Mouse (Mus musculus) neural tube, embryonic 12.5 days (tissue): ENCODE results near the gene Lasp1. TPM values are rescaled to one million over a fixed set of nuclear protein-coding genes. Genes with fewer than 3 reads are reported as not detected.

Experiments
- ATAC-seq: fragments of 200-750 bp; cut with Nextera tagmentation; 2 replicates; pipeline ENCODE4 v1.8.0; 2017; ENCODE audit warnings: low read depth, mild to moderate bottlenecking, moderate TSS enrichment, moderate library complexity; ENCODE audit not compliant: low FRiP score
- H3K27ac ChIP-seq: fragments of 300-500 bp; sonication (generic); 2 replicates; pipeline ENCODE4 v1.5.1; 2016
- H3K27me3 ChIP-seq: fragments of 300-500 bp; sonication (generic); replicated peaks from 2 replicates; pipeline ENCODE4 v1.6.1; 2016; ENCODE audit warnings: mild to moderate bottlenecking
- H3K36me3 ChIP-seq: fragments of 300-500 bp; sonication (generic); 2 replicates; pipeline ENCODE4 v1.6.1; 2016; ENCODE audit warnings: mild to moderate bottlenecking
- H3K4me1 ChIP-seq: fragments of 300-500 bp; sonication (generic); 2 replicates; pipeline ENCODE4 v1.6.1; 2016
- H3K4me2 ChIP-seq: fragments of 300-500 bp; sonication (generic); replicated peaks from 2 replicates; pipeline ENCODE4 v1.6.1; 2016; ENCODE audit warnings: mild to moderate bottlenecking
- H3K4me3 ChIP-seq: fragments of 300-500 bp; sonication (generic); 2 replicates; pipeline ENCODE4 v1.5.1; 2016
- H3K9ac ChIP-seq: fragments of 300-500 bp; sonication (generic); 2 replicates; pipeline ENCODE4 v1.6.1; 2016; ENCODE audit warnings: mild to moderate bottlenecking
- H3K9me3 ChIP-seq: fragments of 300-500 bp; sonication (generic); 2 replicates; pipeline ENCODE4 v1.6.1; 2016; ENCODE audit warnings: mild to moderate bottlenecking
- WGBS: fragments of 180-500 bp; shearing (Covaris S2); methylation state at CpG from one replicate; pipeline ENCODE4 v1.1.7; 2016; 5-methylcytosine and 5-hydroxymethylcytosine counted together
- polyA plus RNA-seq: library from polyadenylated mRNA; unstranded; fragments of >200 nt; fragmentation: Nextera tagmentation; extraction: Ambion mirVana; gene quantifications from 2 replicates; pipeline ENCODE4 v1.2.1, GENCODE M21; 2016

Gene Lasp1
- 103 and 105 TPM in 2 replicates for polyA plus RNA-seq

DNA sequence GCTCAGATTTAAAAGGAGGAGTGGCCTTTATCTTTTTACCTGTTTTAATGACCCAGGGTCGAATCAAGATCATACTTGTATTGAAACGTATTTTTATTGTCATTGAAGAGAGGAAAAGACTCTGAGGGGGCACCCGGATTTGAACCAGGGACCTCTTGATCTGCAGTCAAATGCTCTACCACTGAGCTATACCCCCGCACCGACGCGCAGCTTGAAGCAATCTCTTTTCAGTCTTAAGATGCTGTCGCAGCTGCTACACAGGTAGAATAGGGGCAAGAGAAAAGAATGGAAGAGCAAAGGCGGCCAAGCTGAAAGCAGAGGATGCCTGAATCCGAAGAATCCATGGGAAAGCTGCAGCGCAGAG lies at the start of gene Lasp1:
TSS of gene Lasp1 (plus strand) at position 219 of the 364 bp plus-strand sequence.
- H3K9me3 ChIP-seq: no peaks in the 10 kb centered on the region
- ATAC-seq: peak; percentile 75
- peaks cover 24% of the 10 kb centered on the region for H3K4me1 ChIP-seq
- no peaks in the 10 kb centered on the region for H3K27me3 ChIP-seq
- peak within 1 kb of the TSS; percentile 84 for H3K4me2 ChIP-seq
- H3K36me3 ChIP-seq: no peaks in the 10 kb centered on the region
- peak within 1 kb of the TSS; percentile 88 for H3K27ac ChIP-seq
- 0% methylated on average over 11 of the region's 11 CpGs for WGBS
- H3K4me3 ChIP-seq: peak within 1 kb of the TSS; percentile 81
- peak within 1 kb of the TSS; percentile 81 for H3K9ac ChIP-seq

DNA sequence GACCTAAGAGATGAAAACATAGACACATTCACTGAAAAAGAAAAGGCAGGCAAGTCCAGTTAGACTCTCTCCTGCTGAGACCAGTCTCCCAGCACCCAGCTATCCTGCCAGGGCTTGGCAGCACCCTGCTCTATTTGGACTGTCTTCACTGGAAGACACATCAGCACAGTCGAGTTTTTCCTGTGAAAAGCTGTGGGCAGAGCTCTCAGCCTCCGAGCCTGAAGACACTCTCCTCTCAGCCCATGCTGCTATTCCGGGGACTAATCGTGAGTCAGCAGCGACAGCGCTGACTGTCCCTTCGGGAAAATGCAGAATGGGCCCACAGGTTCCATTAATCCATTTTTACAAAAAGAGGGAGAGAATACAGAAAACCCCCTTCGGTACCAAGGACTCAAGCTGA lies 45.5 kb upstream of the Lasp1 start:
- no peak overlapping the region for H3K4me2 ChIP-seq
- H3K4me1 ChIP-seq: no peaks in the 10 kb centered on the region
- no peak overlapping the region for H3K27ac ChIP-seq
- 93% methylated on average over 8 of the region's 8 CpGs for WGBS
- H3K9me3 ChIP-seq: no peaks in the 10 kb centered on the region
- H3K27me3 ChIP-seq: no peaks in the 10 kb centered on the region
- peaks cover 87% of the 10 kb centered on the region for H3K36me3 ChIP-seq
- no peak for ATAC-seq
- no peak overlapping the region for H3K9ac ChIP-seq
- no peak overlapping the region for H3K4me3 ChIP-seq

DNA sequence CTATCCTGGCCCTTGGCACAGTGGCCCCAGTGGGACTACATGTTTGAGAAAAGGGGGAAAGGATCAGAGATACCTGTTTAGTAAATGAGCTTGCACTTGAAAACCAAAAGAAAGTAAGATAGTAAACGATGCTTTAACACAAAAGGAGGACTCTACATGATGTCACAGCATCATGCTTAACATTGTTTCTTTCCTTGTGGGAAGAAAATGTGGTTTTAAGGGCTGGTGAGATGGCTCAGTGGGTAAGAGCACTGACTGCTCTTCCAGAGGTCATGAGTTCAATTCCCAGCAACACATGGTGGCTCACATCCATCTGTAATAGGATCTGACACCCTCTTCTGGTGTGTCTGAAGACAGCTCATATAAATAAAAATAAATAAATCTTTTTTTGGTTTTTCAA lies 40.7 kb upstream of the Lasp1 start:
- Histone ChIP-seq H3K4me2 (no peak overlapping the region), H3K9me3 (no peaks in the 10 kb centered on the region), H3K9ac (no peak overlapping the region), H3K36me3 (peaks cover 80% of the 10 kb centered on the region), H3K27ac (no peak overlapping the region), H3K4me1 (no peaks in the 10 kb centered on the region), H3K27me3 (no peaks in the 10 kb centered on the region), H3K4me3 (no peak overlapping the region)
- no peak for ATAC-seq
- WGBS: 98% methylated on average over 1 of the region's 1 CpGs

DNA sequence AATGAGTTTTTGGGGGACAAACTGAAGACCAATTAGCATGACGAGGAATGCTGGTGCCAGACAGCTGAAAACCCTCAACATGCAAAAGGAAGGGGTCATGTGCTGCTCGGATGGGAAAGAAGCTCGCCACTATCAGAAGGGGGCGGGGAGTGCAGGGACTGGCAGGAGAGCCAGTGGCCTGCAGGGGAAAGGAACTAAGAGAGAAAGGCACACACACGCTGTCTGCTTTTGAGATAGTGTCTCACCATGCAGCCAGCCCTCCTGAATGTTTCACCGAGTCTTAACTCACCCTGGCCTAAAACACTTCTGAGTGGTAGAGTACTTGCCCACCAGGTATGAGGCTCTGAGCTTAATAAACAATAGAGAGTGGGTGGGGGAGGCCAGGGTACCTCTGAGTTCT lies 39.9 kb upstream of the Lasp1 start:
- Histone ChIP-seq H3K36me3 (peaks cover 77% of the 10 kb centered on the region), H3K4me3 (no peak overlapping the region), H3K27ac (no peak overlapping the region), H3K4me2 (no peak overlapping the region), H3K27me3 (no peaks in the 10 kb centered on the region), H3K9me3 (no peaks in the 10 kb centered on the region), H3K4me1 (no peaks in the 10 kb centered on the region), H3K9ac (no peak overlapping the region)
- ATAC-seq: no peak
- WGBS: 86% methylated on average over 6 of the region's 6 CpGs

DNA sequence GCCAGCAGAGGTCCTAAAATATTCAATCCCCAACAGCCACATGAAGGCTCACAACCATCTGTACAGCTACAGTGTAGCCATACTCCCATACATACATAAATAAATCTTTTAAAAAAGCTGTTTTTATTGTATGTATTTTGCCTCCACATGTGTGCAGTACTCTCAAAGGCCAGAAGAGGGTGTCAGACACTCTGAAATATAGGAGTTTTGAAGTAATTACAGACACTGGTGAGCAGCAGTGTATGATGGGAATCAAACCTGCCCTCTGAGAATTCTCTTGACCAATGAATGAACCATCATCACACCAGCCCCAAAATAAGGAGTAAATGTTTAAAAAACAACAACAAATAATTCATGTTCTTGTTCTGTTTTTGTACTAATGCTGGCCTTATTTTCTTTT lies 37.2 kb upstream of the Lasp1 start:
- no peak for ATAC-seq
- no peak overlapping the region for H3K9ac ChIP-seq
- no peaks in the 10 kb centered on the region for H3K9me3 ChIP-seq
- no peak overlapping the region for H3K4me2 ChIP-seq
- 0 out of 2 replicates have a peak, but pooled peaks cover 13% of the 10 kb centered on the region for H3K4me1 ChIP-seq
- H3K27ac ChIP-seq: no peak overlapping the region
- no peaks in the 10 kb centered on the region for H3K27me3 ChIP-seq
- H3K4me3 ChIP-seq: no peak overlapping the region
- H3K36me3 ChIP-seq: peaks cover 57% of the 10 kb centered on the region

DNA sequence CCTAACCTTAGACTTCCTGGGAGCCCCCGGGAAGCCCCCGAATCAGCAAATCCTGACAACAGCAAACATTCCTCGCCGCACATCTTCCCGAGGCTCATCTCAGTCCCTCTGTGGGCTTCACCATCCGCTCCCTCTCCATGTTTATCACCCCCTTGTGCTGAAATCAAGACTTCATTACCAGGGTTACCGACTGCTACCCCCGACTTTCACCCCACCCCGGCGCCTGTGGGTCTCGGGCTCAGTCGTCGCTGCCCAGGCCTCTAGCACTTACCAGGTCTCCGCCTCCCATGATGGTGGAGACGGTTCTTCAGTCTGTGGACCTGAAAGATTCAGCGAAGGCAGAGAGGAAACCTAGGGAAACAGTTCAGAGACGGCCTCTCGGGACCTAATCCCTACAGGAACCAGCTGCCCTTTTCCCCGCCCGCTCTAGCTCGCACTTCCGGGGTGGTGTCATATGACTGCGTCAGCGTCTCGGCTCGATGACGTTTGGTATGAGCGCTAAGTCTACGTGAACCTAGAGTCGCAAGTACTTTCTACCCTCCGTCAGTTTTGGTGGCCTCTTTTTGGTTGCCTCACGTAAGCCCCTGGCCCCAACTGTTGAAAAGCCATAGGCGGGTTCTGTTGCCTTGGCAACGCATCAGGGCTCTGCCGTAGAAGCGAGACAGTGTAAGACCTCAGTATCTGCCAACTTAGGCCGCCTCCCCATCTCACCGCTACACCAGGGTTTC lies 32.5 kb upstream of the Lasp1 start, which contains the start of gene Cwc25:
TSS of gene Cwc25 (minus strand) at position 403 of the 728 bp plus-strand sequence.
- no peaks in the 10 kb centered on the region for H3K27me3 ChIP-seq
- WGBS: under 1% methylated on average over 38 of the region's 38 CpGs
- peak within 1 kb of the TSS; percentile 70 for H3K27ac ChIP-seq
- ATAC-seq: peak; percentile 91
- H3K4me3 ChIP-seq: peak within 1 kb of the TSS; percentile 82
- H3K9me3 ChIP-seq: no peaks in the 10 kb centered on the region
- peaks cover 16% of the 10 kb centered on the region; the same call in 1 of the 2 replicates for H3K4me1 ChIP-seq
- peak within 1 kb of the TSS; percentile 78 for H3K4me2 ChIP-seq
- peaks cover 23% of the 10 kb centered on the region for H3K36me3 ChIP-seq
- peak within 1 kb of the TSS; percentile 83 for H3K9ac ChIP-seq

DNA sequence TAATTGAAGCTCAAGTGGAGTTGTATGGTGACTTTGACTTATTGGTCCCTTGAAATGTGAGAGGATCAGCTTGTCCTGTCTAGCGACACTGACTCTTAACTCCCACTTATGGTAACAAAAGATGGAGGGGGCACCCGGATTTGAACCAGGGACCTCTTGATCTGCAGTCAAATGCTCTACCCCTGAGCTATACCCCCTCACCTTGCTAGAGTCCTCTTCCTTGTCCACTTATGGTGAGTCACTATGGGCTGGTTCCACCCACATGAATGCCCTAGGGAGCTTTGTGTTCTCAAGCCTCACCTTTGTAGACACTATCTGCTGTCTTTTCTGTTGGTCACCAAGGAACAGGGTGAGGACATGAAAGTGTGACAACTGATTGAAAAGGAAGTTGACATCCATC lies 29.1 kb upstream of the Lasp1 start:
- Histone ChIP-seq H3K4me3 (no peak overlapping the region), H3K4me1 (peaks cover 16% of the 10 kb centered on the region; the same call in 1 of the 2 replicates), H3K27me3 (no peaks in the 10 kb centered on the region), H3K9ac (no peak overlapping the region), H3K9me3 (no peaks in the 10 kb centered on the region), H3K36me3 (no peaks in the 10 kb centered on the region), H3K27ac (no peak overlapping the region), H3K4me2 (no peak overlapping the region)
- 27% methylated on average over 2 of the region's 2 CpGs for WGBS
- no peak for ATAC-seq

DNA sequence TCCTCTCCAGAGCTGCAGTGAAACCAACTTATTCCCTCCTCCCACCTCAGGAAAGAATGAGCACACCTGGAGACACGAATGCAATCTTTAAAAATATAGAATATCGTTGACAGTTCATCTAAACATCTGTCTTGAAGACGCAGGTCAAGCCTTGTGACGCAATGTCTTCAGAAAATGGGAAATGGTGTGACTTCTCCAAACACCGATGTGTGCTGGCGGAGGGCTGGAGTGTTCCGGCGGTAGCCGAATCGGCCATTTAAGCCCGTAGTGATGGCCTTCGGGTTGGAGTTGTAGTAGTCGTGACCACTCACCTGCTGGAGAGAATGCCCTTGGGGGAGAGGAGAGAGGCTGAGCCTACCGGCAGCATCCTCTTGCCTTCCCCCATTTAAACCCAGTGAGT lies 27.4 kb upstream of the Lasp1 start:
- H3K27me3 ChIP-seq: no peaks in the 10 kb centered on the region
- H3K36me3 ChIP-seq: peaks cover 12% of the 10 kb centered on the region; the same call in 1 of the 2 replicates
- no peak overlapping the region for H3K4me2 ChIP-seq
- WGBS: 84% methylated on average over 14 of the region's 14 CpGs
- H3K27ac ChIP-seq: no peak overlapping the region
- H3K9me3 ChIP-seq: no peaks in the 10 kb centered on the region
- H3K4me1 ChIP-seq: peaks cover 3% of the 10 kb centered on the region; the same call in 1 of the 2 replicates
- no peak for ATAC-seq
- H3K4me3 ChIP-seq: no peak overlapping the region
- no peak overlapping the region for H3K9ac ChIP-seq

DNA sequence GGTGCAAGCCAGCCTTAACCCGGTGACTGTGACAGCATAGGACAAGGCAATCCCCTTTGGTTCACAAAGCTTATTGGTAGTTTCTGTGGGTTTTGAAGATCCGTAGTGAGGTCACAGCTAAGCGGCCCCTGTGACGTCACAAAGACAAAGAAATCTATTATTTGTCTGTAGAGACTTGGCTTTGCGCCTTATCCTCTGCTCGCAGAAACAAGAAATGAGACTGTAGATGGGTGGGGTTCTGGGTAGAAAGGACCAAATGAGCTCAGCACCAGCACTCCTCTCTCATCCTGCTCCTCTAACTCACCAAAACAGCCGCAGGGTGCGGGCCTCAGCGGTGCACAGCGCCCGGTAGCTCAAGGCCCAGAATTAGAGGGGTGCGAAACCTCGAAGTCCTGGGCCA lies 23.6 kb upstream of the Lasp1 start:
- WGBS: 82% methylated on average over 13 of the region's 13 CpGs
- H3K27me3 ChIP-seq: no peaks in the 10 kb centered on the region
- peaks cover 47% of the 10 kb centered on the region for H3K36me3 ChIP-seq
- H3K4me1 ChIP-seq: peaks cover 4% of the 10 kb centered on the region; the same call in 1 of the 2 replicates
- no peak overlapping the region for H3K9ac ChIP-seq
- ATAC-seq: no peak
- no peak overlapping the region for H3K4me2 ChIP-seq
- no peak overlapping the region for H3K27ac ChIP-seq
- no peaks in the 10 kb centered on the region for H3K9me3 ChIP-seq
- H3K4me3 ChIP-seq: no peak overlapping the region

DNA sequence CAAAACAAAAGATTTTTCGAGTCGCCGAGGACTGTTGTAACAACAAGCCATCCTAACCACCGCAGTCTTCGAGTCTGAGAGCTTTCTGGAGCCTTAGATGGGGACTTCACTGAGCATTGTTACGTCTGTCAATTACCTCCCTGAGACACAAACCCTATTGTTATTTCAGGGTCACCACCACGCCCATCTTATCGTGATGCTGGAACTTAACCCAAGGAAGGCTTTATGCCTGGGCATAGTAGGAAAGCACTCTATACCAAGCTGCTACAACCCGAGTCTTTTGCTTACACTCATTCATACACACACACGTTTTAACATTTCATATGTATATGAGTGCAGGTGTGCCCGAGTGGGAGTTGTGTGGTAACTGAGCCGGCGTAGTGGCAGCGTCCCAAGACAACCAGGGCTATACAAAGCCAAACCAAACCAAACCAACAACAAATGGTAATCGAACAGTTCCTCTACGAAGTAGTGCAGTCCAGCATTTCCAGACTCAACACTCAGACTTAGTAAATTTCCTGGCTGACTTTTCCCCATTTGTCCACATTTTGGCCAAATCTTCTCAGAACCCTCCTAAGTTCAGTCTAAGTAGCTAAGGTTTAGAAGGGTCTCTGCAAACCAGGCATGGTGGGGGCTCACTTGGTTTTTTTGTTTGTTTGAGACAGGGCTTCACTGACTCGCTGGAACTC lies 22.8 kb upstream of the Lasp1 start, which contains the start of gene 1700001P01Rik:
TSS of gene 1700001P01Rik (minus strand) at position 111 of the 689 bp plus-strand sequence.
- Histone ChIP-seq H3K4me3 (no peak within 1 kb of the TSS), H3K9ac (no peak within 1 kb of the TSS), H3K27me3 (no peaks in the 10 kb centered on the region), H3K4me1 (peaks cover 12% of the 10 kb centered on the region), H3K4me2 (no peak within 1 kb of the TSS), H3K9me3 (no peaks in the 10 kb centered on the region), H3K27ac (no peak within 1 kb of the TSS), H3K36me3 (peaks cover 55% of the 10 kb centered on the region)
- WGBS: 43% methylated on average over 17 of the region's 17 CpGs
- ATAC-seq: no peak

DNA sequence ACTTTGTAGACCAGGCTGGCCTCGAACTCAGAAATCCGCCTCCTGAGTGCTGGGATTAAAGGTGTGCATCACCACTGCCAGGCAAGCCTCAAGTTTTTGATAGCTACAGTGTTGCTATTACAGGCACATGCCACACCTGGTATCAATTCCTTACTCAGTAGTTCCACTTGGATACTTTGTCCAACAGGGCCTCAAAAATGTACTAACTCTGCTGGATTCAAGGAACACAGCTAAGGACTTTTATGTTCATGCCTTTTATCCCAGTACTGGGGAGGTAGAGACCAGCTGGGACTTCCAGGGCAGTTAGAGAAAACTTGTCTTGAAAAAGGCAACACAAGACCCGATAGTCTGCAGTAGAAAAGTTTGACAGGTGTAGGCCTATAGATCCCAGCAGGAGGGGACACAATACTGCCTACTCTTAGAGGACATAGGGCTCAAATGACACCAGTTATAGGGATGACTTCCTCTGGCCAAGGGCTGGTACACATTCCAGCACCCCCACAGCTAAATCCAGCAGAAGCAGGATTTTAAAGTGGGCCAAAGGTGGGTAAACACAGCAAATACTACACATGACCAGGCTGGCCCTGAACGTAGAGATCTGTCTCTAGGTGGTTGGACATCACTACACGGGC lies 22.2 kb upstream of the Lasp1 start:
- WGBS: 61% methylated on average over 5 of the region's 5 CpGs
- H3K9me3 ChIP-seq: no peaks in the 10 kb centered on the region
- H3K4me2 ChIP-seq: no peak overlapping the region
- H3K4me3 ChIP-seq: no peak overlapping the region
- H3K36me3 ChIP-seq: peaks cover 55% of the 10 kb centered on the region
- no peak overlapping the region for H3K9ac ChIP-seq
- H3K27me3 ChIP-seq: no peaks in the 10 kb centered on the region
- H3K4me1 ChIP-seq: peaks cover 13% of the 10 kb centered on the region
- ATAC-seq: no peak
- no peak overlapping the region for H3K27ac ChIP-seq

DNA sequence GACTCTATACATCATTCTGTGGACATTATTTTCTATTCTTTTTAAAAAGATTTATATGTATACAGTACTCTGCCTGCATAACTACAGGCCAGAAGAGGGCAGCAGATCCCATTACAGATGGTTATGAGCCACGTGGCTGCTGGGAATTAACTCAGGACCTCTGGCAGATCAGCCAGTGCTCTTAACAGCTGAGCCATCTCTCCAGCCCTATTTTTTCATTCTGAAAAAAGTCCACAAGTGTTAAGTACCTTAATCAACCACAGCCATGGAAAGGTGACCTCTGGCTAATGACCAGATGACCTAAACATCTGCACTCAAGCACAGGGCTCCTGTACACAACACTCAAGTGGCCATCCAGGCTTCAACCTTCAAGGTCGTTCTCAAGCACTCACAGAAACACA lies 21.7 kb upstream of the Lasp1 start:
- no peak overlapping the region for H3K4me3 ChIP-seq
- ATAC-seq: no peak
- H3K9ac ChIP-seq: no peak overlapping the region
- H3K4me1 ChIP-seq: peaks cover 13% of the 10 kb centered on the region
- no peak overlapping the region for H3K27ac ChIP-seq
- H3K4me2 ChIP-seq: no peak overlapping the region
- peaks cover 55% of the 10 kb centered on the region for H3K36me3 ChIP-seq
- no peaks in the 10 kb centered on the region for H3K9me3 ChIP-seq
- H3K27me3 ChIP-seq: no peaks in the 10 kb centered on the region
- WGBS: 54% methylated on average over 2 of the region's 2 CpGs
